ENCODE assay signal across 28 mouse cellular contexts in the genomic region with DNA sequence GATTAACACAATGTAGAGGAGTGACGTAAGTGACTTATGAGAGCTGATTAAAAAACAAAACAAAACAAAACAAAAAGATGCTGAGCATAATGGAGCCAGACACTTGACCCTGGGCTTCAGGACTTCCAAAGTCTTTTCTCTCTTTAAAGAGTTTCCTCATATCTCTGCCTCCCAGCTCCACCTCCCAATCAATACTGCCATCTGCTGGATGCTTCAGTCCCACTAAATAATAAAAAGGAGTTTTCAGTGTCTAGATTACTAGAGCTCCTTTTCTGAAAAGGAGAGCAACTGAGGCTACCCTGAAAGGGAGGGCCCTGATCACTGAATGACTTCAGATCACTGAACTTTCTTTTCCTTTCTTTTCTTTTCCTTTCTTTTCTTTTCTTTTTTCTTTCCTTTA. TPM values are rescaled to one million over a fixed set of nuclear protein-coding genes. Genes with fewer than 3 reads are reported as not detected.
DNase-seq lines count a peak whose midpoint lies in the region; ATAC-seq and TF ChIP-seq lines count a peak whose summit lies in the region.
"Not testable (repeated sequence)": the region's sequence is repeated elsewhere in the genome, so short reads cannot be mapped to it uniquely, and the experiment has no call there.
"Had no signal": no experiment of that assay in that cellular context is flagged by ENCODE, and none has a peak within 500 bp of the region (broad histone marks: within the 10 kb centered on the region; RNA-seq: fewer than 3 reads in every experiment).

No protein-coding gene starts in this region.

- not testable (repeated sequence) for H3K27ac ChIP-seq in intestine, postnatal 0 days (ENCODE audit: low read depth, low read length); layer of hippocampus, adult 2 months

- not testable (repeated sequence) for H3K9me3 ChIP-seq in intestine, postnatal 0 days (ENCODE audit: control insufficient read depth)

- DNase-seq in adrenal gland, adult (ENCODE audit: inconsistent age in 2 of 2, low spot score in 1 of 2) = peak; percentile 9 to 70
- DNase-seq in kidney, adult 9 months = peak; percentile 39
- not testable (repeated sequence) for DNase-seq in layer of hippocampus, adult 2 months (ENCODE audit: low spot score in 2 of 2)

- TF ChIP-seq CTCF in intestine, postnatal 0 days (IDR thresholded peaks at IDR 0.05; ENCODE audit: low read depth) = peak; percentile 36; the same call in 1 of the 2 replicates
- TF ChIP-seq CTCF in layer of hippocampus, adult 2 months (conservative IDR thresholded peaks at IDR 0.05) = 0 out of 2 replicates have a peak, but pooled peaks have one; percentile 6

- H3K36me3 ChIP-seq in intestine, postnatal 0 days (ENCODE audit: control insufficient read depth, insufficient read depth) = not testable (repeated sequence)

- H3K4me1 ChIP-seq in intestine, postnatal 0 days (replicated peaks; ENCODE audit: control insufficient read depth, insufficient read depth, low read length) = not testable (repeated sequence)

- not testable (repeated sequence) for H3K27me3 ChIP-seq in intestine, postnatal 0 days (replicated peaks; ENCODE audit: control insufficient read depth, insufficient read depth, low read length)

- peak; percentile 69 for ATAC-seq in common myeloid progenitor, adult 5-6 weeks (replicated peaks; ENCODE audit: low read depth, poor library complexity, severe bottlenecking)
- ATAC-seq in intestine, postnatal 0 days = not testable (repeated sequence)
- ATAC-seq in megakaryocyte progenitor cell, adult 5-6 weeks (replicated peaks; ENCODE audit: poor library complexity) = peak; percentile 76

- H3K9ac ChIP-seq in intestine, postnatal 0 days (ENCODE audit: low read depth, low read length) = not testable (repeated sequence)

- 49% methylated on average over 1 of the region's 1 CpGs for WGBS in intestine, postnatal 0 days

- H3K4me2 ChIP-seq in intestine, postnatal 0 days (replicated peaks; ENCODE audit: low read depth) = not testable (repeated sequence)

- not testable (repeated sequence) for H3K4me3 ChIP-seq in intestine, postnatal 0 days (ENCODE audit: low read depth, low read length); layer of hippocampus, adult 2 months

RNA-seq across cellular contexts. Expression of gene Pramel5, which starts 19.1 kb away (rescaled TPM):
- not detected in 2 replicates for total RNA-seq in common myeloid progenitor, adult 5-6 weeks (2017)
- not detected in 2 replicates for polyA plus RNA-seq in intestine, postnatal 0 days (2015; fragmentation: Nextera tagmentation; extraction: Ambion mirVana)
- not detected for total RNA-seq in layer of hippocampus, adult 2 months (2021)
- not detected in 2 replicates for total RNA-seq in megakaryocyte progenitor cell, adult 5-6 weeks (2015)
- total RNA-seq in megakaryocyte progenitor cell, adult 5-6 weeks (2017) = not detected in 2 replicates
- total RNA-seq: adrenal gland, postnatal 10 days; adrenal gland, postnatal 4 days; CH12.LX; gastrocnemius, adult 8-10 months; gastrocnemius, postnatal 25 days; heart, adult 8-10 months; heart, postnatal 25 days; hematopoietic stem cell, adult 5-6 weeks; MEL had no signal
- polyA plus RNA-seq: cerebellum, adult 2 months; cortical plate, adult 2 months; embryonic facial prominence, embryonic 10.5 days; embryonic facial prominence, embryonic 13.5 days; erythroblast, embryonic 14.5 days; forebrain, embryonic 12.5 days; forebrain, embryonic 15.5 days; heart, embryonic 11.5 days; heart, embryonic 14.5 days; heart, postnatal 0 days; hindbrain, embryonic 12.5 days; hindbrain, embryonic 15.5 days had no signal

RNA-seq across cellular contexts. Expression of gene Gm13128, which starts 30.6 kb away (rescaled TPM):
- total RNA-seq in common myeloid progenitor, adult 5-6 weeks (2017) = not detected in 2 replicates
- polyA plus RNA-seq in intestine, postnatal 0 days (2015; fragmentation: Nextera tagmentation; extraction: Ambion mirVana) = not detected in 2 replicates
- not detected for total RNA-seq in layer of hippocampus, adult 2 months (2021)
- not detected in 2 replicates for total RNA-seq in megakaryocyte progenitor cell, adult 5-6 weeks (2015)
- not detected in 2 replicates for total RNA-seq in megakaryocyte progenitor cell, adult 5-6 weeks (2017)
- total RNA-seq: adrenal gland, postnatal 10 days; adrenal gland, postnatal 4 days; CH12.LX; gastrocnemius, adult 8-10 months; gastrocnemius, postnatal 25 days; heart, adult 8-10 months; heart, postnatal 25 days; hematopoietic stem cell, adult 5-6 weeks; MEL had no signal
- polyA plus RNA-seq: cerebellum, adult 2 months; cortical plate, adult 2 months; embryonic facial prominence, embryonic 10.5 days; embryonic facial prominence, embryonic 13.5 days; erythroblast, embryonic 14.5 days; forebrain, embryonic 12.5 days; forebrain, embryonic 15.5 days; gonadal fat pad, adult 2 months; heart, embryonic 11.5 days; heart, embryonic 14.5 days; heart, postnatal 0 days; hindbrain, embryonic 12.5 days; hindbrain, embryonic 15.5 days had no signal

RNA-seq across cellular contexts. Expression of gene Gm13119, which starts 58.3 kb away (rescaled TPM):
- not detected in 2 replicates for total RNA-seq in common myeloid progenitor, adult 5-6 weeks (2017)
- polyA plus RNA-seq in intestine, postnatal 0 days (2015; fragmentation: Nextera tagmentation; extraction: Ambion mirVana) = not detected in 2 replicates
- total RNA-seq in layer of hippocampus, adult 2 months (2021) = not detected
- not detected in 2 replicates for total RNA-seq in megakaryocyte progenitor cell, adult 5-6 weeks (2015)
- not detected in 2 replicates for total RNA-seq in megakaryocyte progenitor cell, adult 5-6 weeks (2017)
- total RNA-seq: adrenal gland, postnatal 10 days; adrenal gland, postnatal 4 days; CH12.LX; gastrocnemius, adult 8-10 months; gastrocnemius, postnatal 25 days; heart, adult 8-10 months; heart, postnatal 25 days; hematopoietic stem cell, adult 5-6 weeks; MEL had no signal
- polyA plus RNA-seq: cerebellum, adult 2 months; cortical plate, adult 2 months; embryonic facial prominence, embryonic 10.5 days; embryonic facial prominence, embryonic 13.5 days; erythroblast, embryonic 14.5 days; forebrain, embryonic 12.5 days; forebrain, embryonic 15.5 days; gonadal fat pad, adult 2 months; heart, embryonic 11.5 days; heart, embryonic 14.5 days; heart, postnatal 0 days; hindbrain, embryonic 12.5 days; hindbrain, embryonic 15.5 days had no signal
